ENCODE assay signal across 7 mouse cellular contexts in the genomic region with DNA sequence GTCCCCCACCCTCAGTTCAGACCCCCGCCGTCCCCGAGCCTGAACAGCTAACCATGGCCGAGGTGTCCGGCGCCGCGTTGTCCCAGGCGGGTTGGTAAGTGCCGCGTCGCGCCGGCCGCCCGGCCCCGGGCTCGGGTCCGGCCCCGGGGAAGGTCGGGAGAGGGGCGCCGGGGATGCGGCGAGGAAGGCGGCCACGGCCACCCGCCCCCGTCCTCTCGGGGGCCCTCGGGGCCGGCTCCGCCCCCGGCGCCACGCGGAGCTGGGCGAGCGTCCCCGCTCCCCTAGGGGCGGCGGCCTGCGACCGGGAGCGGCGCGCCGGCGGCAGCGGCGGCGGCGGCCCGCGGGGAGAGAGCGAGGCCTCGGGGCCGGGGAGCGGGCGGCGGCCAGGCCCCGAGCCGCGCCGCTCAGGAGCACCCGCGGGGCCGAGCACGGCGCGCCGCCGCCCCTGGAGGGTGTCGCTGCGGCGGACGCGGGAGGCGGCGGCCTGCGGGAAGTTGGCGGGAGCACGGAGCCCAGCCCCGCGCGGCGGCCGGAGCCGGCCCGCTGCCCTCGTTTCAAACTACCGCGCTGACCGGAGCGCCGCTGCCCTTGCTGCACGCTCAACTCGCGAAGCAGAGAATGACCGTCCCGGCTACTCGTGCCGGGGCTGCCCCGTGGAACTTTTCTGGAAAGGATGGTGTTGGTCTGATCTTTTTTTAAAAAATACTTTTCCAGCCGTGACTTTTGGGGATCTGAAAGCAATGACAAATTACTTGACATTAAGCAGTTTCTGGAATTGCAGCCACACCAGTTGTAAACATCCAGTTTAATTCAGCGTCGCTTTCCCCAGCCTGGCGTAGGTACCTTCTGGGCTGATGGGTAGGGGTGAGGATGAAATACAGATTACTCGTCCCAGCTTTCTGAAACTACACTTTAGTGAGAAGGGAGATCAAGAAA. TPM values are rescaled to one million over a fixed set of nuclear protein-coding genes. Genes with fewer than 3 reads are reported as not detected.
DNase-seq lines count a peak whose midpoint lies in the region; ATAC-seq lines count a peak whose summit lies in the region.

No protein-coding gene starts in this region.

- ATAC-seq in hindbrain, embryonic 12.5 days (ENCODE audit: low FRiP score) = peak; percentile 83
- ATAC-seq in megakaryocyte, adult 5-6 weeks (ENCODE audit: poor library complexity, severe bottlenecking) = peak; percentile 23

- peak overlapping the region; percentile 99 for H3K27ac ChIP-seq in hindbrain, embryonic 12.5 days

- no peaks in the 10 kb centered on the region for H3K9me3 ChIP-seq in hindbrain, embryonic 12.5 days (replicated peaks)

- WGBS in hindbrain, embryonic 12.5 days = under 1% methylated on average over 66 of the region's 109 CpGs

- H3K4me2 ChIP-seq in hindbrain, embryonic 12.5 days (replicated peaks) = peak overlapping the region; percentile 72

- peak; percentile 72 to 89 for DNase-seq in adrenal gland, adult (ENCODE audit: inconsistent age in 2 of 2, low spot score in 1 of 2)
- peak; percentile 68 for DNase-seq in cerebellum, adult 9-11 months
- peak; percentile 10 to 35 for DNase-seq in frontal cortex, postnatal 14 days (ENCODE audit: low spot score in 2 of 2)
- DNase-seq in left cerebral cortex, adult 9 months (ENCODE audit: low spot score in 2 of 2) = peak; percentile 13 to 22
- peak; percentile 53 for DNase-seq in right cerebral cortex, postnatal 25 days

- no peaks in the 10 kb centered on the region for H3K27me3 ChIP-seq in hindbrain, embryonic 12.5 days

- no peaks in the 10 kb centered on the region for H3K36me3 ChIP-seq in hindbrain, embryonic 12.5 days

- peak overlapping the region; percentile 92 for H3K9ac ChIP-seq in hindbrain, embryonic 12.5 days

- H3K4me1 ChIP-seq in hindbrain, embryonic 12.5 days = peaks cover 6% of the 10 kb centered on the region

- peak overlapping the region; percentile 85 for H3K4me3 ChIP-seq in hindbrain, embryonic 12.5 days

RNA-seq across cellular contexts. Expression of gene Tdrd3, which starts 0.6 kb away (rescaled TPM):
- polyA plus RNA-seq in hindbrain, embryonic 12.5 days (2016; fragmentation: Nextera tagmentation; extraction: Ambion mirVana) = 44.1 and 47.0 TPM in 2 replicates
- total RNA-seq in megakaryocyte, adult 5-6 weeks (2015) = 12.7 and 15.0 TPM in 2 replicates
- 13.5 and 18.2 TPM in 2 replicates for total RNA-seq in megakaryocyte, adult 5-6 weeks (2017)

Comparison
In these comparisons a context has a peak if more than half of its experiments do, and no peak if none do; other contexts are left out.
1. Peak in every context shown above with its lines: DNase-seq, ATAC-seq, H3K4me3 ChIP-seq and H3K27ac ChIP-seq.
2. DNase-seq: peak in every context shown above with its lines; median percentile 80 in adrenal gland, adult; 68 in cerebellum, adult 9-11 months; 53 in right cerebral cortex, postnatal 25 days; 22 in frontal cortex, postnatal 14 days; 18 in left cerebral cortex, adult 9 months.